Mouse (Mus musculus): ENCODE results near the gene Gm36864. TPM values are rescaled to one million over a fixed set of nuclear protein-coding genes. Genes with fewer than 3 reads are reported as not detected.
A peak's percentile ranks its signal among the peaks of the same experiment; 100 is the strongest.

The Gm36864 gene
- polyA plus RNA-seq, 1 experiment from 2014 or later = not detected

DNA sequence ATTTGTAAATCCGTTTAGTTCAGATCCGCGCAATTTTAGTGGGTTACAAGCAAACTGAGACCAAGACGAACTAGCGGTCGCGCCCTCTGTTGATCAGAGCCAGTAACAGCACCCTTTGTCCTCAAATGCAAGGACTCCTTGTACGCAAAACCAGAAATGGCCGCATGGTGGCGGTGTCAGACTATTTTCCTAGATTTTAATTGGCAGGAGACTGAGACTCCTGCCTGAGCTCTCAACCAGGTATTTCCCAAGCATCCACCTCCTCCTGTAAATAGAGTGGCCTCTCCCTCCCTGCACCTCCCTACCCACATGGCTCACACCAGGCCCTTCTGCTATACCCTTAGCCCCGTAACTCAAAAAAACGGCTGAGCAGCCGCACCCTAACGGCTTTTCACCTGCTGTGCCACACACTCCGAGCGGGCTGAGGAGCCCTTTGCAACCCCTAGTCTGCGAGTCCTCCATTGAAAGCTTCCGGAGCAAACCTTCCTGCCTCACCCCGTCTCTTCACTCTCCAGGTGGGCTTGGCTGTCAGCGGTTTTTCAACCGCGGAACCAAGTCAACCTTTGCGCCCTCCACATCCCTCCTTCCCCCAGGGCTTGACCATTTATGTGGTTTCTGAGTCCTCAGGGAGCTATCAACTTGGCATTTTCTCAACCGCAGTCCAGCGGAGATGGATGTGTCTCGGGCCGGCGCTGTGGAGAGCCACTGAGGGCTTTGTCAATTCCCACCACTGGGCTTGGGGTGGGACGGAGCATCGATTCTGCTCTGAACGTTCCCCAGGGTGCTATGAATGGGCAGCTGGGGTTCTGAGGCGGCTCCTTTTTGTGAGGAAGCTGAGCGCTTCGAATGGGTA, 27.0 kb downstream of the Gm36864 start:
- H3K9ac ChIP-seq (ENCODE audit: low read length) = no peak overlapping the region
- no peak overlapping the region for H3K27ac ChIP-seq (ENCODE audit: low read depth, low read length)
- peak; percentile 73 for ATAC-seq (ENCODE audit: insufficient read depth, low FRiP score, low TSS enrichment)
- H3K4me2 ChIP-seq (ENCODE audit: low read depth) = peak overlapping the region; percentile 39
- WGBS = 2% methylated on average over 34 of the region's 34 CpGs
- peak; percentile 97 for DNase-seq (ENCODE audit: low spot score)
- H3K36me3 ChIP-seq (ENCODE audit: control insufficient read depth, insufficient read depth, low read length) = no peaks in the 10 kb centered on the region
- peaks cover 4% of the 10 kb centered on the region; the same call in 1 of the 2 replicates for H3K27me3 ChIP-seq (ENCODE audit: control insufficient read depth, insufficient read depth, low read length)
- no peaks in the 10 kb centered on the region for H3K4me1 ChIP-seq (ENCODE audit: control insufficient read depth, insufficient read depth, low read length)
- H3K4me3 ChIP-seq (ENCODE audit: low read depth, low read length) = 0 out of 2 replicates have a peak overlapping the region, but pooled peaks have one; percentile 8
- H3K9me3 ChIP-seq (ENCODE audit: control insufficient read depth, low read length) = no peaks in the 10 kb centered on the region

DNA sequence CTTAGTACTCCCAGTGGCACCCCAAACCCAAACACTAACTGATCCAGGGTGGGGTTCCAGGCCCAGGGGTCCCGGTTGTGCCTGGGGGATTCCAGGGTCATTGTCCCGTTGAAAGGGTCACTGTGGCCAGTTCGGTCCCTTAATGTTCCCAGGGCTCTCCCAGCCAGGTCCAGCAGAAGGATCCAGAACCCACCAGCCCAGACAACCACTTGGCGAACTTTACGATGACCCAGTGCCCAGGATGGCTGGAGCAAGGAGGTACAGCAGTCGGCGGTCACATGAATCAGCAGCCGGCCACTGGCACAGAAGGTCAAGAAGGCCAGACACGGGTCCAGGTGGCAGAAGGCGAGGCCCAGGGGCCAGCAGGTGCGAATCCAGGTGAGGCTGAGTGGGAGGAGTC, 32.1 kb downstream of the Gm36864 start:
- Histone ChIP-seq H3K27me3 (ENCODE audit: control insufficient read depth, insufficient read depth, low read length) (peaks cover 4% of the 10 kb centered on the region; the same call in 1 of the 2 replicates), H3K4me1 (ENCODE audit: control insufficient read depth, insufficient read depth, low read length) (no peaks in the 10 kb centered on the region), H3K4me2 (ENCODE audit: low read depth) (no peak overlapping the region), H3K9me3 (ENCODE audit: control insufficient read depth, low read length) (no peaks in the 10 kb centered on the region), H3K27ac (ENCODE audit: low read depth, low read length) (no peak overlapping the region), H3K36me3 (ENCODE audit: control insufficient read depth, insufficient read depth, low read length) (no peaks in the 10 kb centered on the region), H3K4me3 (ENCODE audit: low read depth, low read length) (no peak overlapping the region), H3K9ac (ENCODE audit: low read length) (no peak overlapping the region)
- ATAC-seq (ENCODE audit: insufficient read depth, low FRiP score, low TSS enrichment) (no peak), DNase-seq (ENCODE audit: low spot score) (no peak)
- 82% methylated on average over 11 of the region's 11 CpGs for WGBS

DNA sequence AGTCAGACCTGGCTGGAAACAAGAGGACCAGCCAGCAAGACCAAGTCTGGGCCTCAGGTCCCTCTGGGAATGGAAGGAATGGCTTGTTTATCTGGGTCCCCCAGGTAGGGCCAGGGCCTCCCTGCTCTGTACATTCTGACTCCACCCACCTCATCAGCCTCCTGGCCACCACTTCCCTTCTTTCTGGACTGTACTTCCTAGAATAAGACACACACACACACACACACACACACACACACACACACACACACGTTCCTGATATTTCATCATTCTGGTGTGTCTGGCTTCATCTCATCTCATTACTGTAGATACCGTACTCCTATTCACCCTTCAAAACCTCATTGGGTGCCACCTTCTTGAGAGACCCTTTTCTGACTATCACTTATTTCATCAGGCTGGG, 33.4 kb downstream of the Gm36864 start:
- no peak for DNase-seq (ENCODE audit: low spot score)
- H3K36me3 ChIP-seq (ENCODE audit: control insufficient read depth, insufficient read depth, low read length) = no peaks in the 10 kb centered on the region
- H3K4me2 ChIP-seq (ENCODE audit: low read depth) = no peak overlapping the region
- H3K4me3 ChIP-seq (ENCODE audit: low read depth, low read length) = no peak overlapping the region
- no peaks in the 10 kb centered on the region for H3K9me3 ChIP-seq (ENCODE audit: control insufficient read depth, low read length)
- H3K9ac ChIP-seq (ENCODE audit: low read length) = no peak overlapping the region
- peaks cover 4% of the 10 kb centered on the region; the same call in 1 of the 2 replicates for H3K27me3 ChIP-seq (ENCODE audit: control insufficient read depth, insufficient read depth, low read length)
- ATAC-seq (ENCODE audit: insufficient read depth, low FRiP score, low TSS enrichment) = no peak
- H3K27ac ChIP-seq (ENCODE audit: low read depth, low read length) = no peak overlapping the region
- H3K4me1 ChIP-seq (ENCODE audit: control insufficient read depth, insufficient read depth, low read length) = no peaks in the 10 kb centered on the region
- 77% methylated on average over 2 of the region's 2 CpGs for WGBS

DNA sequence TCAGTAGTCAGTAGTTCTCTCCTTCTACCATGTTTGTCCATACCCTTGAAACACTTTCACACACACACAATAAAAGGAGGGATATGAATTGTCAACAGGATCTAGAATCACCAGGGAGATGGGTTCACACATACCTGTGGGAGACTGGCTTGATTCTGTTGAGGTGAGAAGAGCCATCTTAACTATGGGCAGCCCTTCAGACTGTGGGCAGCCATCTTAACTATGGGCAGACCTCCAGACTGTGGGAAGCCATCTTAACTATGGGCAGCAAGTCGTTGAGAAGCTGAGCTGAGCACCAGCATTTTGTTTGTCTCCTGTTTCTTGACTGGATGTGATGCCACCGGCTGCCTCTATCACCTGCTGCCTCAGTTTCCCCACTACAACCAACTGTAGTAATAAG, 35.3 kb downstream of the Gm36864 start:
- Histone ChIP-seq H3K36me3 (ENCODE audit: control insufficient read depth, insufficient read depth, low read length) (no peaks in the 10 kb centered on the region), H3K4me1 (ENCODE audit: control insufficient read depth, insufficient read depth, low read length) (no peaks in the 10 kb centered on the region), H3K9ac (ENCODE audit: low read length) (no peak overlapping the region), H3K4me2 (ENCODE audit: low read depth) (no peak overlapping the region), H3K9me3 (ENCODE audit: control insufficient read depth, low read length) (no peaks in the 10 kb centered on the region), H3K27me3 (ENCODE audit: control insufficient read depth, insufficient read depth, low read length) (no peaks in the 10 kb centered on the region), H3K27ac (ENCODE audit: low read depth, low read length) (no peak overlapping the region), H3K4me3 (ENCODE audit: low read depth, low read length) (no peak overlapping the region)
- 70% methylated on average over 2 of the region's 2 CpGs for WGBS
- no peak for ATAC-seq (ENCODE audit: insufficient read depth, low FRiP score, low TSS enrichment)
- no peak for DNase-seq (ENCODE audit: low spot score)

DNA sequence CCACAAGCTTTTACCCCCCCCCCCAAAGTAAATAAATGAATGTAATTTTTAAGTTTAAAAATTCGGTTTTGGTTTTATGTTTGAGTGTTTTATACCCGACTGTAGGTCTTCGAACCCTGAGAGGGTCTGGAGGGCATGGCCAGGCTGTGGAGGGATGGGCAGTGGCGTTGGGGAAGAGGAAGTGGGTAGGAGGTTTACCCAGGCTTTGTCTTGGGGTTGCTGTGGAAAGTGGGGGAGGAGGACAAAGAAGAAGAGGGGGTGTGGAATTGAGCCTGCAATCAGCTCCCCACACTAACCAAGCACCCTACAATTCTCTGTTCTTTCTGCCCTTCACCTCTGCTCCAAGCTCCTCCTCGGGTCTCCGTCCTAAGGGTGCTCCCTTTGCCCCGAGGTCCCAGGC, 36.6 kb downstream of the Gm36864 start:
- Histone ChIP-seq H3K27me3 (ENCODE audit: control insufficient read depth, insufficient read depth, low read length) (no peaks in the 10 kb centered on the region), H3K4me3 (ENCODE audit: low read depth, low read length) (no peak overlapping the region), H3K9me3 (ENCODE audit: control insufficient read depth, low read length) (no peaks in the 10 kb centered on the region), H3K9ac (ENCODE audit: low read length) (no peak overlapping the region), H3K36me3 (ENCODE audit: control insufficient read depth, insufficient read depth, low read length) (no peaks in the 10 kb centered on the region), H3K4me2 (ENCODE audit: low read depth) (no peak overlapping the region), H3K27ac (ENCODE audit: low read depth, low read length) (no peak overlapping the region), H3K4me1 (ENCODE audit: control insufficient read depth, insufficient read depth, low read length) (no peaks in the 10 kb centered on the region)
- ATAC-seq (ENCODE audit: insufficient read depth, low FRiP score, low TSS enrichment) (no peak), DNase-seq (ENCODE audit: low spot score) (no peak)
- WGBS = 95% methylated on average over 7 of the region's 7 CpGs

DNA sequence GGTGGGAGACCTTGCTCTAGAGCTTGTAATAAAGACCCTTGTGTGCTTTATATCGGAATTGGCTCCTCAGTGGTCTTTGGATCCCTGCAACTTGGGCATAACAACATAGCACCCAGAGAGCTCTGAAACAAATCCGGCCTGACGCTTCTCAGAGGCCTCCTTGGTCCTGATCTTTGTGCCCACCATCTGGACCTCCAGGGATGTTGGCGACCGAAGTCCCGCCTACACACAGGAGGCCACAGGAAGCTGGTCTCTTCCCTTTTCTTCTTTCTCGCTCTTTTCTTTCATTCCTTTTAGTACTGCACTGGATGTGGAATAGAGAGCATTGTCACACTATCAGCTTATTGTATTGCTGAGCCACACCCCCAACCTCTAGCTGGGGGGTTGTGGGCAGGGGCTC, 37.5 kb downstream of the Gm36864 start:
- ATAC-seq (ENCODE audit: insufficient read depth, low FRiP score, low TSS enrichment) (no peak), DNase-seq (ENCODE audit: low spot score) (no peak)
- Histone ChIP-seq H3K9ac (ENCODE audit: low read length) (no peak overlapping the region), H3K27me3 (ENCODE audit: control insufficient read depth, insufficient read depth, low read length) (no peaks in the 10 kb centered on the region), H3K4me2 (ENCODE audit: low read depth) (no peak overlapping the region), H3K36me3 (ENCODE audit: control insufficient read depth, insufficient read depth, low read length) (no peaks in the 10 kb centered on the region), H3K9me3 (ENCODE audit: control insufficient read depth, low read length) (no peaks in the 10 kb centered on the region), H3K4me3 (ENCODE audit: low read depth, low read length) (no peak overlapping the region), H3K4me1 (ENCODE audit: control insufficient read depth, insufficient read depth, low read length) (no peaks in the 10 kb centered on the region), H3K27ac (ENCODE audit: low read depth, low read length) (no peak overlapping the region)
- 66% methylated on average over 7 of the region's 7 CpGs for WGBS

DNA sequence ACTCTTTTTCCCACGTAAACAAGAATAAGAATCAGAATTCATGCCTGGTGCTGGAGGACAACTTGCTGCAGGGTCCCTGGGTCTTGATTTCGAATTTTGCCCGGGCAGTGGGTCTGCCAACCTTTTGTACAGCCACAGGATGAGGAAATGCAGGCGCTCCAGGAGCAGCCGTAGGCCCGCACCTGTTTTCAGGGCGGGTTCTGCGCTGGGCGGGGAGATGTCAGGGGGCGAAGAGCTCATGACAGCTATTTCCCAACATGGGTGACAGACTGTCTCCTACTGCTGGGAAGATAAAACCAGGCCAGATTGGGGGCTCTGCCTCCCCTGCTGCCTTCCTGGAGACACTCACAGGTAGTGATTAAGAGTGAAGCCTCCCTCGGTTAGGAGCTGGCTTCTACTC, 38.1 kb downstream of the Gm36864 start:
- H3K36me3 ChIP-seq (ENCODE audit: control insufficient read depth, insufficient read depth, low read length) = no peaks in the 10 kb centered on the region
- ATAC-seq (ENCODE audit: insufficient read depth, low FRiP score, low TSS enrichment) (no peak), DNase-seq (ENCODE audit: low spot score) (no peak)
- no peak overlapping the region for H3K4me3 ChIP-seq (ENCODE audit: low read depth, low read length)
- H3K9ac ChIP-seq (ENCODE audit: low read length) = no peak overlapping the region
- 34% methylated on average over 11 of the region's 11 CpGs for WGBS
- no peak overlapping the region for H3K27ac ChIP-seq (ENCODE audit: low read depth, low read length)
- H3K27me3 ChIP-seq (ENCODE audit: control insufficient read depth, insufficient read depth, low read length) = no peaks in the 10 kb centered on the region
- H3K9me3 ChIP-seq (ENCODE audit: control insufficient read depth, low read length) = no peaks in the 10 kb centered on the region
- no peaks in the 10 kb centered on the region for H3K4me1 ChIP-seq (ENCODE audit: control insufficient read depth, insufficient read depth, low read length)
- no peak overlapping the region for H3K4me2 ChIP-seq (ENCODE audit: low read depth)

DNA sequence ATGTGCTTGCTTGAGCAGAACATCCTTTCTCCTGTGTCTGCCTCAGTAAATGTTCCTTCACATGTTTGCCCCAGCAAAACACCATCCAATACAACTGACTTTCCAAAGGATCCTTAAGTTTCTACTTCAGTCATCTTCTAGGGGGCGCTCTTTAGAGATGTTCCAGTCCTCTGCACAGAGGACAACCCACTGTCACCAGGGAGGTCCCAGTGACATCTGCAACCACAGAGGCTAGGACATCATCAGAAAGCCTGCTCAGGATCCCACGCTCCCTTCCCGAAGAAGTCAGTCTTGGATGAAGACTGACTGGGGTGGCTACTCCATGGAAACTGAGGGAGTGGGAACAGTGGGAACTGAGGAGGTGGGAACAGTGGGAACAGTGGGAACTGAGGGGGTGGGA, 39.6 kb downstream of the Gm36864 start:
- H3K4me1 ChIP-seq (ENCODE audit: control insufficient read depth, insufficient read depth, low read length) = no peaks in the 10 kb centered on the region
- no peak overlapping the region for H3K9ac ChIP-seq (ENCODE audit: low read length)
- no peaks in the 10 kb centered on the region for H3K36me3 ChIP-seq (ENCODE audit: control insufficient read depth, insufficient read depth, low read length)
- no peak overlapping the region for H3K4me3 ChIP-seq (ENCODE audit: low read depth, low read length)
- H3K27ac ChIP-seq (ENCODE audit: low read depth, low read length) = no peak overlapping the region
- 79% methylated on average over 3 of the region's 3 CpGs for WGBS
- H3K27me3 ChIP-seq (ENCODE audit: control insufficient read depth, insufficient read depth, low read length) = no peaks in the 10 kb centered on the region
- DNase-seq (ENCODE audit: low spot score) (no peak), ATAC-seq (ENCODE audit: insufficient read depth, low FRiP score, low TSS enrichment) (no peak)
- H3K4me2 ChIP-seq (ENCODE audit: low read depth) = no peak overlapping the region
- H3K9me3 ChIP-seq (ENCODE audit: control insufficient read depth, low read length) = no peaks in the 10 kb centered on the region

Data from neural tube, embryonic 11.5 days (tissue).